Mouse (Mus musculus) lung, adult 18-20 months (tissue): ENCODE results near the gene Olfr138.

Experiments
- DNase-seq, 2 experiments: peaks; one replicate each; pipeline ENCODE4 v3.0.0; 2022; ENCODE audit warnings: mixed read lengths in 2 of 2

The Olfr138 gene

GRCm38 (mm10) chr17:38260735-38261134 is at the start of gene Olfr138:
Gene Olfr138, plus strand, starts transcription at chr17:38261035.
- DNase-seq: no peak

GRCm38 (mm10) chr17:38307470-38307869 is 46.6 kb downstream of the Olfr138 start, which contains the start of gene Olfr137:
Gene Olfr137, minus strand, starts transcription at chr17:38307570.
- no peak for DNase-seq
